Mouse (Mus musculus) left cerebral cortex, postnatal 4 days (tissue): ENCODE measurements around the gene Tsc2. TPM values are rescaled to one million over a fixed set of nuclear protein-coding genes. Genes with fewer than 3 reads are reported as not detected.
"Not testable (repeated sequence)": the region's sequence is repeated elsewhere in the genome, so short reads cannot be mapped to it uniquely, and the experiment has no call there.

Experiments used
- DNase-seq: peaks from one replicate; pipeline ENCODE4 v3.0.0-alpha.2; 2022
- intact Hi-C: fragments of 180-260 bp; cut with DNase I; formaldehyde crosslinking; loops from one replicate; pipeline ENCODE4 v1.15.1; 2025
- total RNA-seq, 2 experiments: library from RNA; stranded (reverse); gene quantifications; 2 replicates each; pipeline ENCODE4 v1.2.3; 2021

Gene Tsc2
- total RNA-seq, result 100 to 1,000 TPM; 152 to 158 TPM

- intact Hi-C loops, result no loop called here
- DNase-seq, result peak; percentile 84
These were observed at the start of gene Tsc2, which contains the start of gene Nthl1 for GRCm38 (mm10) chr17:24632167-24632812. Gene Tsc2 (minus strand): TSS chr17:24632630. Gene Nthl1 (plus strand): TSS chr17:24632680.

DNA sequence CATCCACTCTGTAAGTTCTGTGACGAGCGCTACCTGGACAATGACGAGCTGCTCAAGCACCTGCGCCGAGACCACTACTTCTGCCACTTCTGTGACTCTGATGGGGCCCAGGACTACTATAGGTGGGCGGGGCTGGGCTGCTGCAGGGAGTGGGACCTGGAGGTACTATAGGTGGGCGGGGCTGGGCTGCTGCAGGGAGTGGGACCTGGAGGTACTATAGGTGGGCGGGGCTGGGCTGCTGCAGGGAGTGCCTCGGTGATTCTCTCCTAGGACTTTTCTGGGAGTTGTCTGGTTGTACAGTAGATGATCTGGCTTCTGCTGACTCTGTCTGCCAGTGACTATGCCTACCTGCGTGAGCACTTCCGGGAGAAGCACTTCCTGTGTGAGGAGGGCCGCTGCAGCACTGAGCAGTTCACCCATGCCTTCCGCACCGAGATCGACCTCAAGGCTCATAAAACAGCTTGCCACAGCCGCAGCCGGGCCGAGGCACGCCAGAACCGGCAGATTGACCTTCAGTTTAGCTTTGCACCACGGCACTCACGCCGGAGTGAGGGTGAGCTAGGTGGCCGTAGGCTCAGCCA is 45.2 kb upstream of the Tsc2 start:
- intact Hi-C loops, result no loop called here
- no peak for DNase-seq

GRCm38 (mm10) chr17:24676877-24677276 is 44.4 kb upstream of the Tsc2 start:
- DNase-seq, result no peak
- intact Hi-C loops, result no loop called here

DNA sequence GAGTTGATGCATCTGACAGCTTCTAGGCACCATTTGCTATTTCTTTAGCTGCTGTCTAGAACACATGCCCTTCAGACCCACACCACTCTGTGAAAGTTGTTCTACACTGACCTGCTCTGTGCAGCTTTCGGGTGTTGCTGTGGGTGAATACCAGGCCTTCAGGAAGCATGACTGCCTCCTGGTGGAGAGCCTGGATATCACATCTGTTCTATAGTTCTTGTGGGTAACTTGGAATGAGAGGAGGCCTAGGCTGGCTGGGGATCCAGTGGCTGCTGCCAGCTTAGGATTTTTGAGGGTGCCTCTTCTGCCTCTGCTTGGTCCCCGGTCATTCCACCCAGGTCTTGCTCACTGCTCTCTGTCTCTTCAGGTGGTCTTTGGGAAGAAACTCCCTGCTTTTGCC is 43.8 kb upstream of the Tsc2 start:
- intact Hi-C loops, result no loop called here
- peak; percentile 77 for DNase-seq

- no peak for DNase-seq
- intact Hi-C loops, result no loop called here
These were observed 41.8 kb upstream of the Tsc2 start for GRCm38 (mm10) chr17:24674277-24674676.

DNA sequence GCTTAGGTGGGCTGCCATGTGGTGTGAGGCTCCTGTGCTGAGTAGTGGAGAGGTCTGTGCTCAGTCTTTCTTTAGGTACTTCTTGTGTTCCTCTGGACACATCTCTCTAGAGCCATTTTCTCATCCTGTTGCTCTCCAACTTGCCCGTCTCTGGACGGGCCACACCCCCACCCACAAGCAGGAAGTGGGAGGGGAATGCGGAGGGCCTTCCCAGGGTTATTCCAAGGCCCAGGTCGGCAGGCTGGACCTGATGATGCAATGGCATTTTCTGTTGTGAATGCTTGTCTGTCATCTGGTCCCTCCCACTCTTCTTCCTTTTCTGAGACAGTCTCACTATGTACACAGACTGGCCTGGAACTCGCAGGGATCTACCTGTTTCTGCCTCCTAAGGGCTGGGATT is 39.7 kb upstream of the Tsc2 start:
- intact Hi-C loops, result no loop called here
- DNase-seq, result no peak

DNA sequence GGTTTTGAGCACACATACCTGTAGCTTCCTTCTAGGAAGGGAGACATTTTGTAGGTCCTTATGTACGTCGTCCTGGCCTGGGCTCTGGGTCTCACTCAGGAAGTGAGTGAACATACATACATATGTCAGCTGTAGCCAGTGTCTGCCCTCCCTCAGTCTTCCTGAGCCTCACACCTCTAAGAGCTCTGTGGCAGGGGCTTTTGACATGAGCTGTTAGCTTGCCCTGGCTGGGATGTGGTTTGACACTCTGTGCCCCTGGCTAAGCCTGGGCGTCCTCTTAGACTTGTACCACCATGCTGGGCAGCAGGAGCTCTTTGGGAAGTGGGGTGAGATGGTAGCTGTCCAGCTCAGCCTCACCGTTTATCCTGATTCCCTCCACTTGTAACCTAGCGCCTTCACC is 38.9 kb upstream of the Tsc2 start:
- DNase-seq, result no peak
- intact Hi-C loops, result no loop called here

DNA sequence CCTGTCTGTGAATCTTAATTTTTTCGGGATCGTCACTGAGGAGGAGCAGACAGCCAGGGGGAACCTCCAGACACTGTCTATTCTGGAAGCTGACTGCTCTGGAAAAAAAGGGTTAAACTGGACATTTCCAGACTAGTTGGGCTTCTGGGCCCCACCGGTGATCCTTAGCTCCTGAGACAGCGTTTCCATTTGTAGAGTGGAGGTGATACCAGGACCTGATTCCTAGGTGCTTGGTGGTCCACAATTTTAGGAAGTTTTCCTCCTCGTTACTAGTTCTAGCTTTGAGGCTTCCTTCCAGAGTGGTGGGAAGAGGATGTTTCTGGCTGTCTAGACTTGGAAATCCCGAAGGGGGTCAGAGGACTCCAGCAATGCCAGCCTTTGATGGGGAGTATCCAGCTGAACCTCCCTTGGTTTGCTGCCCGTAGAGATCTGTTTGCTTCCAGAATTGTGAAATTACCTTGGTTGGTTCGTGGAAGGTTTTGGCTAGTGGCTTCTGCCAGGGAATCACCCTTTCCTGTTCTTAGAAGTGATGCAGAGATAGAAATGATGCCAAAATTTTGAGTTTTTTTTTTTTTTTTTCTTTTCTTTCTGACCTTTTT is 37.9 kb upstream of the Tsc2 start:
- no peak for DNase-seq
- intact Hi-C loops, result no loop called here

- peak; percentile 94 for DNase-seq
- intact Hi-C loops, result no loop called here
These were observed 37.3 kb upstream of the Tsc2 start, which contains the start of gene Zfp598 for GRCm38 (mm10) chr17:24669545-24670245. Gene Zfp598 (plus strand): TSS chr17:24669687.

- intact Hi-C loops, result not testable (repeated sequence)
These were observed 36.7 kb upstream of the Tsc2 start for GRCm38 (mm10) chr17:24669214-24669544.

DNA sequence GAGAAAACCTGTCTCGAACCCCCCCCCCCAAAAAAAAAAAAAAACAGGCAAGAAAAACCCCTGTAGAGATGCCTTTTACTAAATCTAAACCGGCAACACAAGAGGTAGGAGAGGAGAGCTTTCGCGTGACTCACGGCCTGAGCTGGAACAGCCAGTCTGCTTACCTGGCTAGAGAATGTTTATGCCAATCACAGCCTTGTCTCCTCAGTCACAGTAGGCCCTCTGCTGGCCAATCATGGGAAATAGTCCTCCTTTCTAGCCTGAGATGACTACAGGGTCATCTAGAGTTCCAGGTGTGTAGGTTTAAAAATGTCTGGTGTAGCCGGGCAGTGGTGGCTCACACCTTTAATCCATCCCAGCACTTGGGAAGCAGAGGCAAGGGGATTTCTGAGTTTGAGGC is 35.0 kb upstream of the Tsc2 start:
- DNase-seq, result peak; percentile 55
- intact Hi-C loops, result no loop called here

More at GRCm38 (mm10) chr17:24669214-24669544, 36.7 kb upstream of the Tsc2 start:
- DNase-seq, result not testable (repeated sequence)

GRCm38 (mm10) chr17:24667011-24667410 is 34.6 kb upstream of the Tsc2 start:
- intact Hi-C loops, DNase-seq: not testable (repeated sequence)

- intact Hi-C loops, result no loop called here
- DNase-seq, result no peak
These were observed 25.8 kb upstream of the Tsc2 start, which contains the start of gene Npw for GRCm38 (mm10) chr17:24658017-24658758. Gene Npw (minus strand): TSS chr17:24658457.

- intact Hi-C loops, result no loop called here
- DNase-seq, result no peak
These were observed 22.5 kb upstream of the Tsc2 start for GRCm38 (mm10) chr17:24654969-24655368.

DNA sequence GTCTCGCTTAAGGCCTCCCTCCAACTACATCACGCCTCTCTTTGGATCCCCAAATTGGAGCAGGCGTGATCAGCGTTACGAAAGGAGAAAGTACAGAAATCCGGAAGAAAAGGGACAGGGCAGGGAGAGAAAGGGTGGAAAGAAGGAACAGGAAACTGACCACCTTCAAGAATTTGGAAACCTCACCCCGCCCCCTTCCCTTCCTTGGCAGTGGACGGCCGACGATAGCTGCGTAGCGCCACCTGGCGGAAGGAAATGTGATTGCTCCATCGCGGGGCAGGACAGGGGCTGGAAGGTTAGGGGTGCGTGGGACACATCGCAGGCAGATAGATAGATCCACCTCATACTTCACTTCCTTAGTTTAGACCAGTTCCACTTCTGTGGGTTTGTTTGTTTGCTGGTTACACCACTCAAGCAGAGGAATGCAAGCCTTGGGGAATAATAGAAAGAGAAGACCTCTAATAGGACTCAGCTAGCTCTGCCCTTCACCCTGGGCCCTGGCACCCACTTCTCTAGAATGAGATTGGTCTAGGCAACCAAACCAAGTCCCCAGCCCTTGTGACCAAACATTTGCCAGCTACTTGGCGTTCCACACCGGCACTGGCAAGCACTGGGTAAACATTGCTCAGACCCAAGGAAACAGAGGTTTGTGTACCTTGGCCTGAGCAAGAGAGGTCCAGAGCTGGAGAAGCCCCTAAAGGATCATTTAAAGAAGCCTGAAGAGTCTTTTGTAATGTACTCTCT is 21.7 kb upstream of the Tsc2 start:
- intact Hi-C loops, result no loop called here
- peak; percentile 78 for DNase-seq

- intact Hi-C loops, result no loop called here
- no peak for DNase-seq
These were observed 19.4 kb upstream of the Tsc2 start for GRCm38 (mm10) chr17:24651835-24652234.

DNA sequence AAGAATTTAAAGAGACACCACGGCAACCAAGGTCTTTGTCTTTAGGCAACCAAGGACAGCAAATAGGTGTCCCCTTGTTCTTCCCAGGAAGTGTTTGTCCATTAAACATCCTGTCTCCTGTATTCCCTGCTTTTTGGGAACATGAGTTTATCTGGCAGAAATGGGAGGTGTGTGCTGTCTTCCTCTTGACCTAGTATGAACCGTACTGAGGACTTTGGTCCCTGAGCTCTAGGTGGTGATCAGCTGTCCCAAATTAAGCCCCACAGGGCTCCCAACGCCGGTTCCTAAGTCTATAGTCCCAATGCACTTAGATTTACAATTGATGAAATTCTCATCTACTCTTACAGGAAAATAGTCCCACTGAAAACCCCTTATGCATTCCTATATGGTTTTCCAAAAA is 18.3 kb upstream of the Tsc2 start:
- intact Hi-C loops, result no loop called here
- no peak for DNase-seq

GRCm38 (mm10) chr17:24650070-24650616 is 17.7 kb upstream of the Tsc2 start, which contains the start of gene Slc9a3r2:
Gene Slc9a3r2 (minus strand): TSS chr17:24650327.
- intact Hi-C loops, result no loop called here
- peak; percentile 65 for DNase-seq

GRCm38 (mm10) chr17:24649581-24650069 is 17.2 kb upstream of the Tsc2 start:
- DNase-seq, result peak; percentile 26
- intact Hi-C loops, result no loop called here
